Mouse (Mus musculus) spleen, adult 2 months (tissue): ENCODE data around the gene Med19.
"Not testable (repeated sequence)": the region's sequence is repeated elsewhere in the genome, so short reads cannot be mapped to it uniquely, and the experiment has no call there.

Experiments
- CTCF ChIP-seq: fragments of 200-500 bp; IDR thresholded peaks from 2 replicates; pipeline ENCODE4 v1.5.1; 2011; ENCODE audit warnings: mild to moderate bottlenecking, inconsistent platforms; ENCODE audit not compliant: insufficient read depth, insufficient read length, insufficient replicate concordance; ENCODE audit errors: extremely low read depth
- POLR2A ChIP-seq: fragments of 200-500 bp; IDR thresholded peaks from 2 replicates; pipeline ENCODE4 v1.6.1; 2011; ENCODE audit warnings: low read depth, low read length, inconsistent platforms

GRCm38 (mm10) chr2:84671535-84671934 is 6.7 kb upstream of the Med19 start:
- TF ChIP-seq CTCF, POLR2A: not testable (repeated sequence)
